Mouse (Mus musculus) neural tube, embryonic 11.5 days (tissue): ENCODE data around the gene Olfr1388. TPM values are rescaled to one million over a fixed set of nuclear protein-coding genes. Genes with fewer than 3 reads are reported as not detected.
"Not testable (repeated sequence)": the region's sequence is repeated elsewhere in the genome, so short reads cannot be mapped to it uniquely, and the experiment has no call there.

Experiments
- ATAC-seq: fragments of 200-750 bp; cut with Nextera tagmentation; 2 replicates; pipeline ENCODE4 v1.8.0; 2017; ENCODE audit warnings: moderate number of reproducible peaks, mild to moderate bottlenecking, moderate TSS enrichment, moderate library complexity; ENCODE audit not compliant: insufficient read depth, low FRiP score, low TSS enrichment
- DNase-seq: peaks from one replicate; pipeline ENCODE4 v3.0.0-alpha.2; 2015; ENCODE audit warnings: low spot score
- H3K27ac ChIP-seq: fragments of 300-500 bp; sonication (generic); 2 replicates; pipeline ENCODE4 v1.5.1; 2014; ENCODE audit warnings: low read depth, mild to moderate bottlenecking, low read length
- H3K27me3 ChIP-seq: fragments of 300-500 bp; sonication (generic); 2 replicates; pipeline ENCODE4 v1.6.1; 2014; ENCODE audit warnings: mild to moderate bottlenecking, low read length, mixed read lengths; ENCODE audit not compliant: control insufficient read depth, insufficient read depth
- H3K36me3 ChIP-seq: fragments of 300-500 bp; sonication (generic); 2 replicates; pipeline ENCODE4 v1.6.1; 2014; ENCODE audit warnings: mild to moderate bottlenecking, low read length, moderate library complexity, mixed read lengths; ENCODE audit not compliant: control insufficient read depth, insufficient read depth
- H3K4me1 ChIP-seq: fragments of 300-500 bp; sonication (generic); 2 replicates; pipeline ENCODE4 v1.6.1; 2014; ENCODE audit warnings: low read length, mixed read lengths; ENCODE audit not compliant: control insufficient read depth, insufficient read depth
- H3K4me2 ChIP-seq: fragments of 300-500 bp; sonication (generic); 2 replicates; pipeline ENCODE4 v1.6.1; 2014; ENCODE audit warnings: low read depth, mild to moderate bottlenecking, moderate library complexity
- H3K4me3 ChIP-seq: fragments of 300-500 bp; sonication (generic); 2 replicates; pipeline ENCODE4 v1.5.1; 2014; ENCODE audit warnings: low read depth, low read length
- H3K9ac ChIP-seq: fragments of 300-500 bp; sonication (generic); 2 replicates; pipeline ENCODE4 v1.6.1; 2014; ENCODE audit warnings: mild to moderate bottlenecking, low read length
- H3K9me3 ChIP-seq: fragments of 300-500 bp; sonication (generic); 2 replicates; pipeline ENCODE4 v1.6.1; 2016; ENCODE audit warnings: low read length; ENCODE audit not compliant: control insufficient read depth
- WGBS: fragments of 180-500 bp; shearing (Covaris S2); extraction: QIAGEN DNeasy Blood & Tissue Kit; methylation state at CpG from one replicate; pipeline ENCODE4 v1.1.7; 2014; 5-methylcytosine and 5-hydroxymethylcytosine counted together
- polyA plus RNA-seq: library from polyadenylated mRNA; unstranded; fragments of >200 nt; fragmentation: Nextera tagmentation; extraction: Ambion mirVana; gene quantifications from 2 replicates; pipeline ENCODE4 v1.2.1, GENCODE M21; 2014

The Olfr1388 gene
- 0.08 TPM in 1 of 2 replicates, not detected in the other for polyA plus RNA-seq

DNA sequence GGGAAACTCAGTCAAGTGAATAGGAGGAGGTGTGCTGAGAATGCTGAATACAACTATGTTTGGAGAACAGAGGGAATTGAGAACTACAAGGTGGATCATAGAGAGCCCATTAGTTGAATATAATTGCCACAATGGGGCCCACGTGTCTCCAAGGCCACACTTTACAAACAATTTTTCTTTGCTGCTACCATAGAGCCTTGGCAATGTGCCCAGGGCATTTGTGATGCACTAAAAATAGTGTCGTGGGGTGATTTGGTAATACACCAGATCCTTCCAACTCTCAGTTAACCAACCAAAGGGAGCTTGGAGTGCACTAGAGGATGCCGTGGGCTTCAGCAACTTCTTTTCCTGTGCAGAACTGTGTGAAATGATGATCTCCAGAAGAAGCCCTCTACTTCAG lies at the start of gene Olfr1388:
TSS of gene Olfr1388 (plus strand) at position 214 of the 400 bp plus-strand sequence.
- no peaks in the 10 kb centered on the region for H3K27me3 ChIP-seq
- 85% methylated on average over 3 of the region's 3 CpGs for whole genome bisulfite sequencing
- no peak for ATAC-seq
- H3K27ac ChIP-seq: no peak within 1 kb of the TSS
- no peak within 1 kb of the TSS for H3K4me2 ChIP-seq
- H3K36me3 ChIP-seq: no peaks in the 10 kb centered on the region
- DNase-seq: no peak
- H3K4me1 ChIP-seq: no peaks in the 10 kb centered on the region
- H3K9me3 ChIP-seq: no peaks in the 10 kb centered on the region
- H3K4me3 ChIP-seq: no peak within 1 kb of the TSS
- H3K9ac ChIP-seq: no peak within 1 kb of the TSS

DNA sequence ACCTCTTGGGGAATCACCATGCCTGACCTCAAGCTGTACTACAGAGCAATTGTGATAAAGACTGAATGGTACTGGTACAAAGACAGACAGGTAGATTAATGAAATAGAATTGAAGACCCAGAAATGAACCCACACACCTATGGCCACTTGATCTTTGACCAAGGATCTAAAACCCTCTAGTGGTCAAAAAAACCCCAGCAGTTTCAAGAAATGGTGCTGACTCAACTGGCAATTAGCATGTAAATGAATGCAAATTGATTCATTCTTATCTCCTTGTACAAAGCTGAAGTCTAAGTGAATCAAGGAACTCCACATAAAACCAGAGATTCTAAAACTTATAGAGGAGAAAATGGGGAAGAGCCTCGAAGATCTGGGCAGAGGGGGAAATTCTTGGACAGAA lies 43.7 kb upstream of the Olfr1388 start:
- not testable (repeated sequence) for ATAC-seq, H3K4me2 ChIP-seq, H3K9me3 ChIP-seq, H3K4me3 ChIP-seq, H3K27me3 ChIP-seq, H3K36me3 ChIP-seq, H3K27ac ChIP-seq, H3K9ac ChIP-seq, DNase-seq, H3K4me1 ChIP-seq
- WGBS: 84% methylated on average over 1 of the region's 1 CpGs

DNA sequence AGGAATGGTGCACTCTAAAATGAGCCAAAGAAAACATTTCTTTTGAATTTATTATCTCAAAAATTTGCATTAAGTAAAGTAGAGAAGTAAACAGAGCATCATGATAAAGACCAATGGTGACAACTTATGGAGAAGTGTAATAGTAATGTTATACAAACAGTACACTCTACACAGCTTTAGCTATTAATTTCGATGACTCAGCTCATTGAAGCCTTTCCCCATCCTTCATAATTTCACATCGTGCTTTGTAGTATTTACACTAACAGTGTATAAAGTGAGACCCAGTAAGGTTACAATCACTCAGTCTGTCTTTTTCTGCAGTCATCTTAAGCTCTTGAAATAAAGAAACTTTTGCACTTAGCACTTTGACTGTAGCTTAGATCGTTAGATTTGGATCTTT lies 29.6 kb upstream of the Olfr1388 start:
- 78% methylated on average over 3 of the region's 3 CpGs for WGBS
- no peak for DNase-seq
- no peak for ATAC-seq
- Histone ChIP-seq H3K9me3 (no peaks in the 10 kb centered on the region), H3K4me3 (no peak overlapping the region), H3K36me3 (no peaks in the 10 kb centered on the region), H3K27ac (no peak overlapping the region), H3K9ac (no peak overlapping the region), H3K27me3 (no peaks in the 10 kb centered on the region), H3K4me2 (no peak overlapping the region), H3K4me1 (no peaks in the 10 kb centered on the region)

DNA sequence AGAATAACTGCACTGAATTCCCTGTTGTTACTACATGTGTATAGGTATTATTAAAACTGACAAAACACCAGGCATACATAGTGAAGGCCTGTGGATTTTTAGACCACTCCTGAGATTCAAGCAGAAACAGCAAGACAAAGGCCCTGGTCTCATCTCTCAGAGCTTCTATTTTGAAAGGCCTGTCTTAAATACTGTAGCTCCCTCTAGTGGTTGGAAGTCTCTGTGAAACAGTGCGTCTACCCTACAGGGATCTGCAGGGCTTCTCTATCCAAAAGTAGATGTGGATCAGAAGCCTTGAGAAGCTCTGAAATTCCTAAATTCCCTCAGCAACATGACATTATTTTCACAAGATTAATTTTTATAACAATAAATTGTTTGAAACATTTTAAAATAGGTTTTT lies 25.9 kb upstream of the Olfr1388 start:
- no peaks in the 10 kb centered on the region for H3K4me1 ChIP-seq
- H3K27ac ChIP-seq: no peak overlapping the region
- ATAC-seq (no peak), DNase-seq (no peak)
- no peak overlapping the region for H3K9ac ChIP-seq
- no peak overlapping the region for H3K4me3 ChIP-seq
- WGBS: 45% methylated on average over 1 of the region's 1 CpGs
- H3K4me2 ChIP-seq: no peak overlapping the region
- no peaks in the 10 kb centered on the region for H3K27me3 ChIP-seq
- no peaks in the 10 kb centered on the region for H3K9me3 ChIP-seq
- no peaks in the 10 kb centered on the region for H3K36me3 ChIP-seq

DNA sequence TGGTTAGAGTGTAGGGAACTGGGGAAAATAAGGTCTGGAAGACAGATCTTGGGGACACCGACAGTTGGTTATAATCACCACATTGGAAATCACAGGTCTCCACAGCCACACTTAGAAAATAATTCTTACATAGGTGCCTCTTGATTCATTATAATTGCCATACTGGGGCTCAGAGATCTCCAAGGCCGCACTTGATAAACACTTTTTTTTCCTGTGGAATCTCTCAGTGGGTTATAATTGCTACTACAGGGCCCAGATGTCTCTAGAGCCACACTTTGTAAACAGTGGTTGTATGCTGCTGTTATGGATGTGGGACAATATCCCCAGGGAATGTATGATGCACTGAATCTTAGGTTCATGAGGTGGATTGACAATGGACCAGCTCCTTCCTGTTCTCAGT lies 13.7 kb upstream of the Olfr1388 start, which contains the start of gene Olfr1389:
TSS of gene Olfr1389 (plus strand) at position 301 of the 400 bp plus-strand sequence.
- Histone ChIP-seq H3K36me3 (no peaks in the 10 kb centered on the region), H3K27me3 (no peaks in the 10 kb centered on the region), H3K4me1 (no peaks in the 10 kb centered on the region), H3K9me3 (no peaks in the 10 kb centered on the region), H3K4me2 (no peak within 1 kb of the TSS), H3K4me3 (no peak within 1 kb of the TSS), H3K27ac (no peak within 1 kb of the TSS), H3K9ac (no peak within 1 kb of the TSS)
- DNase-seq: no peak
- ATAC-seq: no peak
- WGBS: 93% methylated on average over 2 of the region's 2 CpGs

DNA sequence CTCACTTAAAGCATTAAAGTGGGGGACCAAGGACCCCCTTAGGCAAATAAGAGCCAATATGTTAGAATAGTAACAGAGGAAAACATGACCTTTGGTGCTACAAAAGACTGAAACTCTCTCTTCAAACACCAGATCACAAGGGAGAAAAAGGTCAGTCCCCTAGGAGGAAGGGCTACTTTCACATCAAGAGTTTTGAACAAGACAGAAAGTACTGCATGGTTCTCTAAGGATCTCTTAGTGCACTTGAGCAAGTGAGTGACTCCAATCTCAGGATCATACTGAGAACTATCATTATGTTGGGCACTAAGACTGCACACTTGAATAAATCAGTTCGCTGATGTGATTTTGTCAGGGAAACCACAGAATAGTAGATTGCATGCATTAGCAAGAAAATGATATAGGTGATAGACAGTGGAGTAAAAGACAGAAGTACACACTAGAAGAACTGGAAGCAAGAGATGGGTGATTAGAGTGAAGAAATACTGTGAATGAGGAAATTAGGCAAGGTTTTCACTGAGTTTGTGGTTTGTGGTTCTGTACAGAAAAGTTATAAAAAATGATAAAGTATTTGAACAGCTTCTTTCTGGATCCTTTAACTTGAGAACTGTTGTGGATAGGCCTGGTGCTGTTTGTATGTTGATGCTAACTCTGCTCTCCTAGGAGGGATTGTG lies 11.0 kb upstream of the Olfr1388 start:
- no peaks in the 10 kb centered on the region for H3K27me3 ChIP-seq
- no peak overlapping the region for H3K4me3 ChIP-seq
- DNase-seq (no peak), ATAC-seq (no peak)
- WGBS: 92% methylated on average over 1 of the region's 1 CpGs
- no peaks in the 10 kb centered on the region for H3K9me3 ChIP-seq
- H3K4me1 ChIP-seq: no peaks in the 10 kb centered on the region
- H3K27ac ChIP-seq: no peak overlapping the region
- H3K36me3 ChIP-seq: no peaks in the 10 kb centered on the region
- H3K4me2 ChIP-seq: no peak overlapping the region
- no peak overlapping the region for H3K9ac ChIP-seq

DNA sequence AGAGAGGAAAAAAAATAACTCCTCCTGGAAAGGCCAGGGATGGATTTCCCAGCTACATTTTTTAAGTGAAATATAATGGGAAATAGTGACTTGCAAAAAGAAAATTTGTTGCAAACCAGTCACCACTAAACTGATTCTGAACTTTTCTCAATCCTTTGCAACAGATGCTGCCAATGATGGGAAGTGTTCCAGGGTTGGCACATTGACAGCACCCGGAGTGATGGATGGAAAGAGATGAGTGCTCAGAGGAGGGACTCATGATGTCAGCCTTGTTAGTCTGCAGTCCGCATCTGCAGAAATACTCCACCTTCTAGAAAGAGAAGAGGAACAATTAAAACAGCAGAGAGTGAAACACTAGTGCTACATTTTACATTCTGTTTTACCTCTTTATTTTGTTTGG lies 6.8 kb upstream of the Olfr1388 start:
- DNase-seq (no peak), ATAC-seq (no peak)
- Histone ChIP-seq H3K4me2 (no peak overlapping the region), H3K27ac (no peak overlapping the region), H3K4me3 (no peak overlapping the region), H3K36me3 (no peaks in the 10 kb centered on the region), H3K27me3 (no peaks in the 10 kb centered on the region), H3K9ac (no peak overlapping the region), H3K4me1 (no peaks in the 10 kb centered on the region), H3K9me3 (no peaks in the 10 kb centered on the region)
- WGBS: 82% methylated on average over 2 of the region's 2 CpGs

DNA sequence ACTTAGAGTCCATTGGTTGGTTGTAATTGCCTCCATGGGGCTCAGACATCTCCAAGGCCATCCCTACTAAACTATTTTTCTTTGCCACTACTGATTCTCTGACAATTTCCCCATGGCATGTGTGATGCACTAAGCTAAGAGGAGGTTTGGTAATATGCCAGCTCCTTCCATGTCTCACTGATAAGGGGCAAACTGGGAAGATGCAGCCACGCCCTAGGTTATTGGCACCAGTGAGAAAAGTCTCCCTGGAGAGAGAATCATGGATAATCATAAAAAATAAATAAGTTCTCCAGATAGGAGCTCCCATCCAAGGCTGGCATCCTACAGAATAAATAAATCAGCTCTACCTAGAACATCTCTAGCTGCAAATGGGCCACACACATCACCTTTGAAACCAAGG lies 18.6 kb downstream of the Olfr1388 start, which contains the start of gene Olfr1387:
TSS of gene Olfr1387 (plus strand) at position 301 of the 400 bp plus-strand sequence.
- Histone ChIP-seq H3K4me1 (no peaks in the 10 kb centered on the region), H3K36me3 (no peaks in the 10 kb centered on the region), H3K4me2 (no peak within 1 kb of the TSS), H3K27me3 (no peaks in the 10 kb centered on the region), H3K9ac (no peak within 1 kb of the TSS), H3K9me3 (no peaks in the 10 kb centered on the region), H3K4me3 (no peak within 1 kb of the TSS), H3K27ac (no peak within 1 kb of the TSS)
- DNase-seq: no peak
- WGBS: 82% methylated on average over 1 of the region's 1 CpGs
- no peak for ATAC-seq

DNA sequence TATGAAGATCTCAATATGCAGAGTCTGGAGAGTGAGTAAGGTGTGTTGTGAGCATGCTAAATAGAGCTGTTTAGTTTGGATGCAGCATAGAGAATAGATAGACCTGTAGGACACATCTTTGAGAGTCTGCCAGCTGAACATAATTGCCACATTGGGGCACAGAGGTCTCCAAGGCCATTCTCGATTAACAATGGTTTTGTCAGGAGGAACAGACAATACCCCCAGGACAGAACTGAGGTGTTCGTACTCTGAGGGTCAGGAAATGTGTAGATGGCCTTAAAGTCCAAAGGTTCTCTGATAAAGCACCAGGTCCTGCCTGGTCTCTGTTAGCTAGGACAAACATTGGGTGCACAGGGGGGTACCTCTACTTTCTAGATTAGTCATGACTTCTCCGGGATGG lies 28.3 kb downstream of the Olfr1388 start, which contains the start of gene Olfr1386:
TSS of gene Olfr1386 (plus strand) at position 301 of the 400 bp plus-strand sequence.
- DNase-seq, H3K4me1 ChIP-seq, ATAC-seq, H3K4me3 ChIP-seq, H3K9me3 ChIP-seq, H3K27me3 ChIP-seq, H3K36me3 ChIP-seq, H3K9ac ChIP-seq, H3K27ac ChIP-seq, H3K4me2 ChIP-seq: not testable (repeated sequence)
- 77% methylated on average over 2 of the region's 3 CpGs for WGBS
